Mouse (Mus musculus): ENCODE measurements around the gene Fgf12. TPM values are rescaled to one million over a fixed set of nuclear protein-coding genes. Genes with fewer than 3 reads are reported as not detected.

Fgf12 gene
- polyA plus RNA-seq, 1 experiment: 18.0 TPM

DNA sequence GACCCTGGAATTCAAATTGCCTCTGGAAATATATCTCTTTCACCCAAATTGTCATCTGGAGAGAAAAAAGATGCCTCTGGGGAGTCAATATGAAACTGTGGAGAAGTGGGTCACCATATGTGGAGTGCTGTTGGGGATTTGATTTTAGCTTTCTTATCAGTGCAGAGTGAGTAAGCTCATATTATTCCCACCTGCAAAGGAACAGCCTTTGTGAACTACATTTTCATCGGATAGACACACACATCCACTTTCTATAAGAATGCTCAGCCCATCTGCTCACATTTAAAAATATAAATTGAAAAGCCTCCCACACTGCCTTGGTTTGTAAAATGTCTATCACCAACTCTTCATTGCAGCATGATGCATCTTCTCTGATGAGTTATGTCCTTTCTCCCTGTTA lies 149.7 kb downstream of the Fgf12 start:
- DNase-seq (ENCODE audit: low read depth): no peak
- TF ChIP-seq CTCF (IDR thresholded peaks at IDR 0.05; ENCODE audit: borderline replicate concordance, extremely low read depth, insufficient read depth, insufficient read length) (no peak), POLR2A (IDR thresholded peaks at IDR 0.05; ENCODE audit: borderline replicate concordance, extremely low read depth, insufficient read depth, insufficient read length, poor library complexity, severe bottlenecking) (no peak)

DNA sequence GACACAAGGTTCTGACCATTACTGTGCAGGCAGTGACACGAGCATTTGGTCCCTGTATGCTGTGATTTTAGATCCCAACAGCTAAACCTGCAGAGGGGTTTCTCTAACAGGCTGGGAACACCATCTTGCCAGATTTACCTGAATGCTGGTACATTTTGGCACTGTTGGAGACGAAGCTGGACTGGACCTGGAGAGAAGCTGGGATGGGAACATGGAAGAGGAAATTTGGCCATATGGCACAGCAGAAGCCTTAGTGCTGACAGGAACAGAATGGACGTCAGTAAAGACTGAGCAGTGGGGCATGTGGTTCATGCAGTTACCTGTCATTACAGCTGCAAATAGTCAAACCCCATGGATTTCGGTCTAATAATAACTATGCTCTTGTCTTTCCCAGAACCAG lies 151.1 kb downstream of the Fgf12 start:
- no peak for DNase-seq (ENCODE audit: low read depth)
- TF ChIP-seq CTCF (IDR thresholded peaks at IDR 0.05; ENCODE audit: borderline replicate concordance, extremely low read depth, insufficient read depth, insufficient read length) (no peak), POLR2A (IDR thresholded peaks at IDR 0.05; ENCODE audit: borderline replicate concordance, extremely low read depth, insufficient read depth, insufficient read length, poor library complexity, severe bottlenecking) (no peak)

DNA sequence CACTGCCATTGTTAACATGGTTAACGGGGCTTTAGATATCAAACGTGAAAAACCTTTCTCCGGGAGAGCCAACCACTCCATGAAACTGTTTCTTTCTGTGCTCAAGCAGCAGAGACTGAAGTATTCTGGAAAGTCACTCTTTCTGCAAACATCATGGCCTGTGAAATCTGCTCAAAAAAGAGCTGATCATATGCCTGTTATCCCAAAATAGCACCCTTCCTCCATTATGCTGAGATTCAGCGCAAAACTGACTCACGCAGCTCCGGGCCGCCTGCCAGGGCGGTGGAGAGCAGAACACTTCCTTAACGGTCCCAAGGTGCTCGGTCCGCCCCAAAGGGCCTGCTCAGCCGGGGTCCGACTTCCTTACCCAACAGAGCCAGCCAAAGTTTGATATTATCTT lies 156.8 kb downstream of the Fgf12 start:
- TF ChIP-seq CTCF (IDR thresholded peaks at IDR 0.05; ENCODE audit: borderline replicate concordance, extremely low read depth, insufficient read depth, insufficient read length) (no peak), POLR2A (IDR thresholded peaks at IDR 0.05; ENCODE audit: borderline replicate concordance, extremely low read depth, insufficient read depth, insufficient read length, poor library complexity, severe bottlenecking) (no peak)
- no peak for DNase-seq (ENCODE audit: low read depth)

DNA sequence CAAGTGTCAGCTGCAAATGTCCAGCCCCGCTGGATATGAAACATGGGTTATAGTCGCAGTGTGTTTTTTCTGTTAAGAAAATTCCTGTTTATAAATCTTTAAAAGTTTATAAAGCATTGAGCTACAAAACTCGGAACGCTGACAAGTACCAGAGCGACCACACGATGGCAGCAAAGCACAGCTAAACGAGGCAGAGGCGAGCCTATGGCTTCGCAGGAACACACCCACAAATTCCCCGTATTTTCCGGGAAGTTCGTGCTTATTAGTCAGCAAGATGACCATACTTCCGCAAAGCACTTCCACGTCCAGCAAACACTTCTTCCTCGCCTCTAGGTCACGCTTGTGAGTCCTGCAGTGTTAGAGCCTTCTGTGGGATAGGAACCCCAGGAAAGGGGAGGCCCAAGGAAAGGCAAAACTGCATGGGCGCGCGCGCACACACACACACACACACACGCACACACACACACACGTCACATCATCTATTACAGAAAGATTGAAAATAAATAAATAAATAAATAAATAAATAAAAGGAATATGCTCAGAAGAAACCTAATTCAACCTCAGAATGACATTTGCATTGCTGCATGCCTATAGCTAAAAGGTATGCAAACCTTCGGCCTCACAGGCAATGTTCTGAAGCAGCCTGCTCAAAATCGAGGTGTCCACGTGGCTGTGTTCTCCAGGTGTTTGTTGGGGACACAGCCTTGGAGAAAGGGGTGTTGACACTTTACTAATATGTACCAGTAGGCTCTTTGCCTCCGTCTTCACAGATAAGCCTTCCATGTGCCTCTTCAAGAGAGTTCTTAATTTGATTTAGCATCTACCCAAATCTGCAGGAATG lies 159.6 kb downstream of the Fgf12 start:
- TF ChIP-seq POLR2A (IDR thresholded peaks at IDR 0.05; ENCODE audit: borderline replicate concordance, extremely low read depth, insufficient read depth, insufficient read length, poor library complexity, severe bottlenecking) (no peak), CTCF (IDR thresholded peaks at IDR 0.05; ENCODE audit: borderline replicate concordance, extremely low read depth, insufficient read depth, insufficient read length) (peak; percentile 85)

DNA sequence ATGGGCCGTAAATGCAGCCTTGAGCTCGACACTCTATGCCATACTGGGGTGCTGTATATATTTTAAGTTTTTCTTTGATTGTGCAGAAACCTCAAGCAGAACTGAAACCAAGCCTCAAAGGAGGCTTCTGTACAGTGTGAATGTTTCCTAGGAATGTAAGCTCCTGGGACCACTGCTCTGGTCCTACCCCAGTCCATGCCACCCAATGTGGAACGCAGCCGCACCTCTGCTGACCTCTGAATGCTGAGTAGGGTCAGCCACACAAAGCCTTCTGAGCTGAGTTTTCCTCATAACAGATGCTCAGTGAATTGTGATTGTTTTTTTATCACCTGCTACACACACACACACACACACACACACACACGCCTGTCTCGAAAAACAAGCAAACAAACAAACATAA lies 160.4 kb downstream of the Fgf12 start:
- DNase-seq (ENCODE audit: low read depth): no peak

More for the DNA sequence above, 159.6 kb downstream of the Fgf12 start:
- DNase-seq (ENCODE audit: low read depth): peak; percentile 91

DNA sequence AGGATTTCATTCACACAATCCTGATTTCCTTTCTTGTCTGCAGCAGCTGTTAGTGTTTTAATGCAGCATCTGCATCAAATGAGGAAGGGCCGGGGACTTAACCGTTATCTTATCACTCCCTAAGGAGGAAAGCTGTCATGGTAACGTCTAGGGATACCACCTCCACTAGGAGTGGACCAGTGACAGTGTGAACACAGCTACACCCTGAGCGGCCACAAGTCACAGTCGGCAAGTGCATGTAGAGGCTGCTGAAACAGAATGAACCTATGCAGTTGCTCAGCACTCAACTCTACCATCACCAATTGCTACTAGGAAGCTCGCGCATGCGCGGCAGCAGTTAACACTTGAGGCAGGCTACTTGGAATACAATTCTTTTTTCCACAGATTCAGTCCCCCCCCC lies 161.3 kb downstream of the Fgf12 start:
- DNase-seq (ENCODE audit: low read depth): peak; percentile 28

More for the DNA sequence above, 160.4 kb downstream of the Fgf12 start:
- TF ChIP-seq POLR2A (IDR thresholded peaks at IDR 0.05; ENCODE audit: borderline replicate concordance, extremely low read depth, insufficient read depth, insufficient read length, poor library complexity, severe bottlenecking) (no peak), CTCF (IDR thresholded peaks at IDR 0.05; ENCODE audit: borderline replicate concordance, extremely low read depth, insufficient read depth, insufficient read length) (no peak)

DNA sequence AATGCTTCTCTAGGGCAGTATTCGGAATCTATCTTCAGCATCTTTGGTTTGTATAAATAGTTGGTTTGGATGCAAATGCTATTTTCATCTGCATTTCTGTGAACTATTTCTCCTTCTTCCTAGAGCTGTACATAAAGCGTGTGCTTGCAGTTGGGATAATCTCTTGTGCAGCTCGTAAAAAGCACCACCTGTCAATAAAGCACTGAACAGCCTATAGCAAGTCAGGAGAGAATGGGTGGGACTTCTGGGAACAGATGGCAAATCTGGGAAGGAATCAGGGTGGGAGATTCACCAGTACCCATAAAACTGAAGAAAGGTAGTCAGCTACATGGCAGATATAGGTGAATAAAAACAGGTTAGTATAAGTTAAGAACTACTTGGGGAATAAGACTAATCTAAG lies 180.7 kb downstream of the Fgf12 start:
- DNase-seq (ENCODE audit: low read depth): peak; percentile 46
- no peak for TF ChIP-seq CTCF (IDR thresholded peaks at IDR 0.05; ENCODE audit: borderline replicate concordance, extremely low read depth, insufficient read depth, insufficient read length)
- no peak for TF ChIP-seq POLR2A (IDR thresholded peaks at IDR 0.05; ENCODE audit: borderline replicate concordance, extremely low read depth, insufficient read depth, insufficient read length, poor library complexity, severe bottlenecking)

More for the DNA sequence above, 161.3 kb downstream of the Fgf12 start:
- no peak for TF ChIP-seq POLR2A (IDR thresholded peaks at IDR 0.05; ENCODE audit: borderline replicate concordance, extremely low read depth, insufficient read depth, insufficient read length, poor library complexity, severe bottlenecking)
- no peak for TF ChIP-seq CTCF (IDR thresholded peaks at IDR 0.05; ENCODE audit: borderline replicate concordance, extremely low read depth, insufficient read depth, insufficient read length)

DNA sequence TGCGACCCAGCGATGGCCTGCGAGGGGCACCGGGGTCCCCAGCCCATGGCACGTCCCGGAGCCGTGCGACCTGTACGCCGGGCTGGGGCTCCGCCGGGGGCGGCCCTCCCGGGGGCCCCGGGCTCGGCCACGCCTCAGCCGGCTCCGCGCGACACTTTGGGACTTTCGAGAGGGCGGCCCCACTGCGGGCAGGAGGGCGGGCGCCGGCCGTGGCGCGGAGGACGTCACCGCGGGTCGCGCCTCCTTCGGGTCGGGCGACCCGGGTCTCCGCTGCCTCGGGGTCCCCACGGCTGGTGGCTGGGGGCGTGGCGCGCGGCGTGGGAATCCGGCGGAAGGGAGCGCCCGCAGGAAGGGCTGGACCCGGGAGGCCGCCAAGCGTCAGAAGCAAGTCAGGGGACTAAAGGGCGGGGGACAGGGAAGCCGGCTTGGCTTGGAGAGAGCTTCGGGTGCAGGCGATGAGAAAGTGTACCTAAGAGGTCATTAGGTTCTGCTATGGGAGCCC lies 188.1 kb downstream of the Fgf12 start:
- peak; percentile 19 for DNase-seq (ENCODE audit: low read depth)

DNA sequence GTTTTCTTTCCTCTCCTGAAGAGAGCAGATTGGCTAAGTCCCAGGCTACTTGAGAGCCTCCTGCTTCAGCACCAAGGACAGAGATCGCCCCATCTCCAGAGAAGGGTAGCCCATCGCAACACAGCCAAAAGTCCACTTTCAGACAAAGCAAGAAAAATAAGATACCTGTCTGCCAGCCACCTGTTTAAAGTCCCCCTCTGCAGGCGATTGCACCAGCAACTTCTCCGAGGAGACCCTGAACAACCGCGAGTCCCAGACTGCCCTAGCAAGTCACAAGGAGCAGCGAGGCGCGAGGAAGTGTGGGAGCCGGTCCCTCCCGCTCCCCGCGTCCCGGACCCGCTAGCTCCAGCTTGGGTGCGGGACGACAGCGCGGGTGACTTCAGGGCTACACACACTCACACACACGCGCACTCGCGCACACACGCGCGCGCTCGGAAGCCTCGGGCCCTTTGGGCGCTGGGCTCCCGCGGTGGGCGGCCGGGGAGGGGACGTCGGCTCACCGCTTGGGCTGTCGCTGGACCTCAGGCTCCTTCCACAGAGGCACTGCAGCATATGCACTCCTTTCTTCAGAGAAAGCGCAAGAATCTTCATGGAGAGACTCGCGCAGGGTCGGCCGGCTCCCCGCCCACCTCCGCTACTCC lies 188.7 kb downstream of the Fgf12 start:
- no peak for TF ChIP-seq POLR2A (IDR thresholded peaks at IDR 0.05; ENCODE audit: borderline replicate concordance, extremely low read depth, insufficient read depth, insufficient read length, poor library complexity, severe bottlenecking)
- TF ChIP-seq CTCF (IDR thresholded peaks at IDR 0.05; ENCODE audit: borderline replicate concordance, extremely low read depth, insufficient read depth, insufficient read length): no peak
- peak; percentile 77 for DNase-seq (ENCODE audit: low read depth)

More for the DNA sequence above, 188.1 kb downstream of the Fgf12 start:
- TF ChIP-seq CTCF (IDR thresholded peaks at IDR 0.05; ENCODE audit: borderline replicate concordance, extremely low read depth, insufficient read depth, insufficient read length) (no peak), POLR2A (IDR thresholded peaks at IDR 0.05; ENCODE audit: borderline replicate concordance, extremely low read depth, insufficient read depth, insufficient read length, poor library complexity, severe bottlenecking) (no peak)

DNA sequence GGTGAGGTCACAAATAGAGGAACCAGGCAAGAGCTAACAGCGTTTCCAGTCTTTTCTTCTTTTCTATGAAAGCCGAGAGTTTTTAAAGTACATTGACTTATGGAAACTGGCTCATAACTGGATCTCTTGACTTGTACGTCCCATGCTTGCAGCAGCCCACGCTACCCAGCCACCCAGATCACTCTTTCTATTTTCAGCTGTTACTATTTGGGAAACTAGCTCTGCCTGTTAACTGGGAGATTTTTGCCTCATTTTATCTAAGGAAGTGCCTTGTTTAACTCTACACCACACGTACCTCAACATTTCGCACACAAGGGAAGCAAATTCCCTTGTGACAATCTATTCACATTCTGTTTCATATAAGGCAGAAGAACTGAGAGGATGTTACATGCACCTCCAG lies 190.0 kb downstream of the Fgf12 start:
- no peak for DNase-seq (ENCODE audit: low read depth)
- no peak for TF ChIP-seq POLR2A (IDR thresholded peaks at IDR 0.05; ENCODE audit: borderline replicate concordance, extremely low read depth, insufficient read depth, insufficient read length, poor library complexity, severe bottlenecking)
- no peak for TF ChIP-seq CTCF (IDR thresholded peaks at IDR 0.05; ENCODE audit: borderline replicate concordance, extremely low read depth, insufficient read depth, insufficient read length)

DNA sequence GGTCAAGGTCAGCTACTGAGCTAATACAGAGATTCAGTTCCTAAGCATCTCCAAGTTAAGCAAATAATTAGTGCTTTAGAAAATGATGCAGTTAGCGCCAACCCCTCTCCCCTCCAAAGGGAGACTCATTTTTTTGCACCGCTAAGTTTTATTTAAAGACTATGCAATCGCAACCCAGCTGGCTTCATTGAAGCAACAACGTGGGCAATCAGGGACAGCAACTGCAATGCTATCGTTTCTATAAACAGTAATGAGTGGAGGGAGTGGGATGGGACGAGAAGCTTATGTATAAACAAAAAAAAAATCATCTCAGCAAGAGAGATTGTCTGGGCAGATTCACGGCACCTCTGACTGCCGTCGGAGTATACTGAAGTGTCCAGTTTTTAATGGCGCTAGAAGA lies 197.6 kb downstream of the Fgf12 start:
- DNase-seq (ENCODE audit: low read depth): no peak

More for the DNA sequence above, 197.6 kb downstream of the Fgf12 start:
- no peak for TF ChIP-seq CTCF (IDR thresholded peaks at IDR 0.05; ENCODE audit: borderline replicate concordance, extremely low read depth, insufficient read depth, insufficient read length)
- TF ChIP-seq POLR2A (IDR thresholded peaks at IDR 0.05; ENCODE audit: borderline replicate concordance, extremely low read depth, insufficient read depth, insufficient read length, poor library complexity, severe bottlenecking): no peak
